Comparison of ENCODE assay signal across 15 mouse cellular contexts in the genomic region with DNA sequence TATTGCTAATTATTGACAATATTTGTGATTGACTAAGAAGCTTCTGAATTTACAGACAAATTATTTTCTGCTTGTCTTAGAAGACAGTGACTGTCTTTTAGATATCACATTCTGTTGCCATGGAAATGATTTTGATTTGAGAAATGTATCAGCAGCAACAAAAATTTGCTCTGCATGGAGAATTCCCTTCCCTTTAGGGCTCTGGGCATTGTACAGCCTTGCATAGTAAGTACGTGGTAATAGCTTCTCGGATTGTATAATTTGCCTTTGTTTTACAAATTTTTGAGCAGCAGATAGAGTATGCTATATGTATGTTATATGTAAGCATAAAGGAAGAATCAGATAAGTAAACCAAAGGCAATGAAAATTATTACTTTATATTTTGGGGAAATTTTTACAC.
"Had no signal": no experiment of that assay in that cellular context is flagged by ENCODE, and none has a peak within 500 bp of the region (broad histone marks: within the 10 kb centered on the region; RNA-seq: fewer than 3 reads in every experiment).

No protein-coding gene starts in this region.

- DNase-seq: kidney, adult 2 months; kidney, postnatal 25 days; left cerebral cortex, postnatal 4 days; liver, postnatal 0 days; lung, embryonic 14.5 days; thymus, adult 18-20 months; thymus, postnatal 36 days had no signal

- H3K4me1 ChIP-seq: limb, embryonic 12.5 days; limb, embryonic 15.5 days had no signal

- H3K4me2 ChIP-seq: limb, embryonic 12.5 days; limb, embryonic 15.5 days; liver, embryonic 11.5 days; lung, embryonic 14.5 days had no signal

- H3K4me3 ChIP-seq: limb, embryonic 12.5 days; limb, embryonic 15.5 days; myocyte had no signal

- H3K9me3 ChIP-seq: limb, embryonic 12.5 days; limb, embryonic 15.5 days had no signal

- H3K27ac ChIP-seq: kidney, postnatal 0 days; limb, embryonic 12.5 days; limb, embryonic 15.5 days; liver, embryonic 14.5 days; macrophage had no signal

- H3K9ac ChIP-seq: limb, embryonic 12.5 days; limb, embryonic 15.5 days; liver, embryonic 14.5 days; liver, postnatal 0 days; lung, embryonic 14.5 days had no signal

- H3K36me3 ChIP-seq: limb, embryonic 12.5 days; limb, embryonic 15.5 days had no signal

- ATAC-seq: liver, postnatal 0 days; lung, postnatal 0 days had no signal

- H3K27me3 ChIP-seq: limb, embryonic 12.5 days; limb, embryonic 15.5 days had no signal
